Mouse (Mus musculus) testis, postnatal 14 days (tissue): ENCODE measurements at regions not wholly inside any gene's neighbourhood (a gene's known extent, or its start where the extent isn't known, plus 50 kb on each side); places are given as distances from the start of the nearest gene placed in this dataset.
"Not testable (repeated sequence)": the region's sequence is repeated elsewhere in the genome, so short reads cannot be mapped to it uniquely, and the experiment has no call there.

Source experiments
- DNase-seq: peaks from one replicate; pipeline ENCODE4 v3.0.0; 2021; ENCODE audit warnings: low spot score

GRCm38 (mm10) chr4:23341240-23341639 lies 853.1 kb upstream of the Pou3f2 start:
- no peak for DNase-seq

- no peak for DNase-seq
Measured at GRCm38 (mm10) chr4:23338481-23338880, 850.3 kb upstream of the Pou3f2 start.

GRCm38 (mm10) chr4:23300617-23301016 lies 812.5 kb upstream of the Pou3f2 start:
- no peak for DNase-seq

GRCm38 (mm10) chr4:23280087-23280486 lies 791.9 kb upstream of the Pou3f2 start:
- DNase-seq: no peak

- DNase-seq: no peak
Measured at GRCm38 (mm10) chr4:23275203-23275602, 787.0 kb upstream of the Pou3f2 start.

GRCm38 (mm10) chr4:23271947-23272346 lies 783.8 kb upstream of the Pou3f2 start:
- no peak for DNase-seq

- DNase-seq: no peak
Measured at GRCm38 (mm10) chr4:23260371-23260770, 772.2 kb upstream of the Pou3f2 start.

- DNase-seq: no peak
Measured at GRCm38 (mm10) chr4:23234960-23235359, 746.8 kb upstream of the Pou3f2 start.

GRCm38 (mm10) chr4:23194756-23195155 lies 706.6 kb upstream of the Pou3f2 start:
- DNase-seq: not testable (repeated sequence)

- no peak for DNase-seq
Measured at GRCm38 (mm10) chr4:23193384-23194135, 705.4 kb upstream of the Pou3f2 start.

GRCm38 (mm10) chr4:23173811-23174210 lies 685.6 kb upstream of the Pou3f2 start:
- no peak for DNase-seq

GRCm38 (mm10) chr4:23173330-23173729 lies 685.2 kb upstream of the Pou3f2 start:
- DNase-seq: no peak

- no peak for DNase-seq
Measured at GRCm38 (mm10) chr4:23148097-23148849, 660.1 kb upstream of the Pou3f2 start.

GRCm38 (mm10) chr4:23133386-23133785 lies 645.2 kb upstream of the Pou3f2 start:
- DNase-seq: no peak

GRCm38 (mm10) chr4:23101452-23101851 lies 613.3 kb upstream of the Pou3f2 start:
- DNase-seq: not testable (repeated sequence)

GRCm38 (mm10) chr4:23079521-23079920 lies 591.4 kb upstream of the Pou3f2 start:
- no peak for DNase-seq

GRCm38 (mm10) chr4:23077603-23078002 lies 589.4 kb upstream of the Pou3f2 start:
- no peak for DNase-seq

- no peak for DNase-seq
Measured at GRCm38 (mm10) chr4:23050701-23051317, 562.6 kb upstream of the Pou3f2 start.

- no peak for DNase-seq
Measured at GRCm38 (mm10) chr4:23037784-23038183, 549.6 kb upstream of the Pou3f2 start.

- no peak for DNase-seq
Measured at GRCm38 (mm10) chr4:23031271-23031670, 543.1 kb upstream of the Pou3f2 start.

- no peak for DNase-seq
Measured at GRCm38 (mm10) chr4:23022177-23022576, 534.0 kb upstream of the Pou3f2 start.

GRCm38 (mm10) chr4:23010346-23010745 lies 522.2 kb upstream of the Pou3f2 start:
- no peak for DNase-seq

- DNase-seq: not testable (repeated sequence)
Measured at GRCm38 (mm10) chr4:23009196-23009595, 521.0 kb upstream of the Pou3f2 start.
